Mouse (Mus musculus): ENCODE data around the gene Msi2. TPM values are rescaled to one million over a fixed set of nuclear protein-coding genes. Genes with fewer than 3 reads are reported as not detected.

The Msi2 gene
- polyA plus RNA-seq, 1 experiment from 2014 or later, result 15.1 TPM

GRCm38 (mm10) chr11:88443905-88444304 is 274.4 kb downstream of the Msi2 start:
- no peak overlapping the region for H3K4me3 ChIP-seq (ENCODE audit: low read length)
- H3K9ac ChIP-seq (ENCODE audit: low read length), result no peak overlapping the region
- H3K36me3 ChIP-seq (ENCODE audit: control insufficient read depth, insufficient read depth, low read length), result no peaks in the 10 kb centered on the region
- ATAC-seq (ENCODE audit: low read depth), result no peak
- H3K27ac ChIP-seq (ENCODE audit: low read length), result no peak overlapping the region
- H3K4me1 ChIP-seq (replicated peaks; ENCODE audit: control insufficient read depth, insufficient read depth, low read length), result no peaks in the 10 kb centered on the region
- no peak overlapping the region for H3K4me2 ChIP-seq (ENCODE audit: low read depth, low read length)
- H3K27me3 ChIP-seq (ENCODE audit: control insufficient read depth, insufficient read depth, low read depth, low read length), result no peaks in the 10 kb centered on the region
- no peaks in the 10 kb centered on the region for H3K9me3 ChIP-seq (ENCODE audit: control insufficient read depth, low read length)
- 88% methylated on average over 14 of the region's 14 CpGs for WGBS

- no peaks in the 10 kb centered on the region for H3K4me1 ChIP-seq (replicated peaks; ENCODE audit: control insufficient read depth, insufficient read depth, low read length)
- H3K9ac ChIP-seq (ENCODE audit: low read length), result no peak overlapping the region
- WGBS, result 73% methylated on average over 8 of the region's 8 CpGs
- H3K27ac ChIP-seq (ENCODE audit: low read length), result no peak overlapping the region
- no peak for ATAC-seq (ENCODE audit: low read depth)
- H3K27me3 ChIP-seq (ENCODE audit: control insufficient read depth, insufficient read depth, low read depth, low read length), result no peaks in the 10 kb centered on the region
- H3K4me3 ChIP-seq (ENCODE audit: low read length), result no peak overlapping the region
- no peaks in the 10 kb centered on the region for H3K36me3 ChIP-seq (ENCODE audit: control insufficient read depth, insufficient read depth, low read length)
- H3K4me2 ChIP-seq (ENCODE audit: low read depth, low read length), result no peak overlapping the region
- H3K9me3 ChIP-seq (ENCODE audit: control insufficient read depth, low read length), result no peaks in the 10 kb centered on the region
These were observed 275.0 kb downstream of the Msi2 start for GRCm38 (mm10) chr11:88443291-88443690.

- H3K4me1 ChIP-seq (replicated peaks; ENCODE audit: control insufficient read depth, insufficient read depth, low read length), result no peaks in the 10 kb centered on the region
- no peaks in the 10 kb centered on the region for H3K36me3 ChIP-seq (ENCODE audit: control insufficient read depth, insufficient read depth, low read length)
- 70% methylated on average over 12 of the region's 12 CpGs for WGBS
- H3K27ac ChIP-seq (ENCODE audit: low read length), result no peak overlapping the region
- H3K4me3 ChIP-seq (ENCODE audit: low read length), result no peak overlapping the region
- H3K4me2 ChIP-seq (ENCODE audit: low read depth, low read length), result no peak overlapping the region
- no peak for ATAC-seq (ENCODE audit: low read depth)
- no peak overlapping the region for H3K9ac ChIP-seq (ENCODE audit: low read length)
- no peaks in the 10 kb centered on the region for H3K9me3 ChIP-seq (ENCODE audit: control insufficient read depth, low read length)
- no peaks in the 10 kb centered on the region for H3K27me3 ChIP-seq (ENCODE audit: control insufficient read depth, insufficient read depth, low read depth, low read length)
These were observed 276.2 kb downstream of the Msi2 start for GRCm38 (mm10) chr11:88441871-88442740.

GRCm38 (mm10) chr11:88438659-88439058 is 279.7 kb downstream of the Msi2 start:
- no peak overlapping the region for H3K27ac ChIP-seq (ENCODE audit: low read length)
- no peak for ATAC-seq (ENCODE audit: low read depth)
- H3K4me3 ChIP-seq (ENCODE audit: low read length), result no peak overlapping the region
- no peaks in the 10 kb centered on the region for H3K4me1 ChIP-seq (replicated peaks; ENCODE audit: control insufficient read depth, insufficient read depth, low read length)
- no peak overlapping the region for H3K4me2 ChIP-seq (ENCODE audit: low read depth, low read length)
- H3K27me3 ChIP-seq (ENCODE audit: control insufficient read depth, insufficient read depth, low read depth, low read length), result no peaks in the 10 kb centered on the region
- H3K9me3 ChIP-seq (ENCODE audit: control insufficient read depth, low read length), result no peaks in the 10 kb centered on the region
- H3K36me3 ChIP-seq (ENCODE audit: control insufficient read depth, insufficient read depth, low read length), result no peaks in the 10 kb centered on the region
- 83% methylated on average over 3 of the region's 3 CpGs for WGBS
- H3K9ac ChIP-seq (ENCODE audit: low read length), result no peak overlapping the region

- Histone ChIP-seq H3K27ac (ENCODE audit: low read length) (no peak overlapping the region), H3K4me1 (replicated peaks; ENCODE audit: control insufficient read depth, insufficient read depth, low read length) (peaks cover 3% of the 10 kb centered on the region; the same call in 1 of the 2 replicates), H3K4me3 (ENCODE audit: low read length) (no peak overlapping the region), H3K4me2 (ENCODE audit: low read depth, low read length) (no peak overlapping the region), H3K27me3 (ENCODE audit: control insufficient read depth, insufficient read depth, low read depth, low read length) (no peaks in the 10 kb centered on the region), H3K9ac (ENCODE audit: low read length) (no peak overlapping the region), H3K36me3 (ENCODE audit: control insufficient read depth, insufficient read depth, low read length) (no peaks in the 10 kb centered on the region), H3K9me3 (ENCODE audit: control insufficient read depth, low read length) (no peaks in the 10 kb centered on the region)
- 84% methylated on average over 2 of the region's 2 CpGs for WGBS
- no peak for ATAC-seq (ENCODE audit: low read depth)
These were observed 281.7 kb downstream of the Msi2 start for GRCm38 (mm10) chr11:88436596-88436995.

- no peaks in the 10 kb centered on the region for H3K36me3 ChIP-seq (ENCODE audit: control insufficient read depth, insufficient read depth, low read length)
- no peak overlapping the region for H3K27ac ChIP-seq (ENCODE audit: low read length)
- no peak for ATAC-seq (ENCODE audit: low read depth)
- WGBS, result 80% methylated on average over 6 of the region's 6 CpGs
- H3K9ac ChIP-seq (ENCODE audit: low read length), result no peak overlapping the region
- H3K9me3 ChIP-seq (ENCODE audit: control insufficient read depth, low read length), result no peaks in the 10 kb centered on the region
- H3K27me3 ChIP-seq (ENCODE audit: control insufficient read depth, insufficient read depth, low read depth, low read length), result no peaks in the 10 kb centered on the region
- peaks cover 7% of the 10 kb centered on the region; the same call in 1 of the 2 replicates for H3K4me1 ChIP-seq (replicated peaks; ENCODE audit: control insufficient read depth, insufficient read depth, low read length)
- H3K4me2 ChIP-seq (ENCODE audit: low read depth, low read length), result no peak overlapping the region
- no peak overlapping the region for H3K4me3 ChIP-seq (ENCODE audit: low read length)
These were observed 282.8 kb downstream of the Msi2 start for GRCm38 (mm10) chr11:88435543-88435942.

GRCm38 (mm10) chr11:88431363-88432269 is 286.7 kb downstream of the Msi2 start:
- H3K4me3 ChIP-seq (ENCODE audit: low read length), result no peak overlapping the region
- H3K9me3 ChIP-seq (ENCODE audit: control insufficient read depth, low read length), result no peaks in the 10 kb centered on the region
- ATAC-seq (ENCODE audit: low read depth), result no peak
- 65% methylated on average over 22 of the region's 22 CpGs for WGBS
- H3K27ac ChIP-seq (ENCODE audit: low read length), result no peak overlapping the region
- no peaks in the 10 kb centered on the region for H3K36me3 ChIP-seq (ENCODE audit: control insufficient read depth, insufficient read depth, low read length)
- no peak overlapping the region for H3K4me2 ChIP-seq (ENCODE audit: low read depth, low read length)
- H3K27me3 ChIP-seq (ENCODE audit: control insufficient read depth, insufficient read depth, low read depth, low read length), result no peaks in the 10 kb centered on the region
- peaks cover 7% of the 10 kb centered on the region; the same call in 1 of the 2 replicates for H3K4me1 ChIP-seq (replicated peaks; ENCODE audit: control insufficient read depth, insufficient read depth, low read length)
- H3K9ac ChIP-seq (ENCODE audit: low read length), result no peak overlapping the region

- WGBS, result 77% methylated on average over 8 of the region's 8 CpGs
- Histone ChIP-seq H3K36me3 (ENCODE audit: control insufficient read depth, insufficient read depth, low read length) (no peaks in the 10 kb centered on the region), H3K9me3 (ENCODE audit: control insufficient read depth, low read length) (no peaks in the 10 kb centered on the region), H3K4me2 (ENCODE audit: low read depth, low read length) (no peak overlapping the region), H3K27me3 (ENCODE audit: control insufficient read depth, insufficient read depth, low read depth, low read length) (no peaks in the 10 kb centered on the region), H3K9ac (ENCODE audit: low read length) (no peak overlapping the region), H3K4me3 (ENCODE audit: low read length) (no peak overlapping the region), H3K4me1 (replicated peaks; ENCODE audit: control insufficient read depth, insufficient read depth, low read length) (peaks cover 17% of the 10 kb centered on the region), H3K27ac (ENCODE audit: low read length) (no peak overlapping the region)
- ATAC-seq (ENCODE audit: low read depth), result no peak
These were observed 288.0 kb downstream of the Msi2 start for GRCm38 (mm10) chr11:88430292-88430691.

GRCm38 (mm10) chr11:88429680-88430079 is 288.6 kb downstream of the Msi2 start:
- Histone ChIP-seq H3K27ac (ENCODE audit: low read length) (no peak overlapping the region), H3K36me3 (ENCODE audit: control insufficient read depth, insufficient read depth, low read length) (no peaks in the 10 kb centered on the region), H3K4me2 (ENCODE audit: low read depth, low read length) (no peak overlapping the region), H3K9ac (ENCODE audit: low read length) (no peak overlapping the region), H3K4me1 (replicated peaks; ENCODE audit: control insufficient read depth, insufficient read depth, low read length) (peaks cover 23% of the 10 kb centered on the region), H3K9me3 (ENCODE audit: control insufficient read depth, low read length) (no peaks in the 10 kb centered on the region), H3K4me3 (ENCODE audit: low read length) (no peak overlapping the region), H3K27me3 (ENCODE audit: control insufficient read depth, insufficient read depth, low read depth, low read length) (no peaks in the 10 kb centered on the region)
- WGBS, result 91% methylated on average over 6 of the region's 6 CpGs
- ATAC-seq (ENCODE audit: low read depth), result no peak
